Mouse (Mus musculus) CH12F3 (cell line): ENCODE measurements around the gene Slc29a3.
"Not testable (repeated sequence)": the region's sequence is repeated elsewhere in the genome, so short reads cannot be mapped to it uniquely, and the experiment has no call there.

Source experiments
- in situ Hi-C: fragments of 300-500 bp; cut with MboI; formaldehyde crosslinking; loops from 2 replicates; pipeline ENCODE4 v1.14.3; 2020; ENCODE audit warnings: low sequenced_read_pairs

Gene Slc29a3

DNA sequence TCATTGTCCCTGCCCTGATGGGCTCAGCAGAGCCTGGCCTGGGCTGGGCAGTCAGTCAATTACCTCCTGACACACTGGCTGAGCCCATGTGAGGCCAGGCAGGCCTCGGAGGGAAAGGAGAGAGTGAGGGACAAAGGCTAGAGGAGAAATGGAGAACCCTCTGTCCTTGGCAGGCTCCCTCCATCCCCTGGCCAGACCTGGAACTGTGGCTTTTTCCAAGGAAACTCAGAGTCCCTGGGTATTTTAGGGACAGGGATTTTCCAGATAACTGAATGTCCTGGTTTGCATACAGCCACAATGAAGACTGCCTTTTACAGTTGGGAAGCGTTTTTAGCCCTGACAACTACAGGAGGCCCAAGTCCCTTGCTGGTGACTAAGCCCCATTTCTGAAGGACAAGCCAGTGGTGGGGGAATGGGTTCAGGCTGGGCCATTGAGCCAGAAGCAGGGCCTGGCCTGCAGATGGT is 20.2 kb downstream of the Slc29a3 start:
- in situ Hi-C loops, result no loop called here

DNA sequence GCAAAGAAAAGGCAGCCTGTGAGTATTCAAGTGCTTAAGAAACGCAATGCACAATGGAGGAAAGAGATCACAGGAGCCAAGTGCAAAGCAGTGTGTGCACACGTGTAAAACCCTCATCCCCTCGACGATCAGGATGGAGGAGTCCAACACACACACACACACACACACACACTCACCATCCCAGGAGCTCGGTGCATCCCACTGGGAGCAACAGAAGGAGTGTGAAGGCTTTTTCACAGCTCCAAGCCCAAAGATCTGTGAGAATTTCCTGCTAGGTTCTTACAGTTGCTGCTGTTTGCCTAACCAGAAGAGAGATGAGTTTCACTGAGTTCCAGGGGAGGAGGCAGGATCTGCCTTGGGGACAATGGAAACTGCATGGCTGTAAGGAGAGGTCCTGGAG is 20.9 kb downstream of the Slc29a3 start:
- in situ Hi-C loops, result no loop called here

DNA sequence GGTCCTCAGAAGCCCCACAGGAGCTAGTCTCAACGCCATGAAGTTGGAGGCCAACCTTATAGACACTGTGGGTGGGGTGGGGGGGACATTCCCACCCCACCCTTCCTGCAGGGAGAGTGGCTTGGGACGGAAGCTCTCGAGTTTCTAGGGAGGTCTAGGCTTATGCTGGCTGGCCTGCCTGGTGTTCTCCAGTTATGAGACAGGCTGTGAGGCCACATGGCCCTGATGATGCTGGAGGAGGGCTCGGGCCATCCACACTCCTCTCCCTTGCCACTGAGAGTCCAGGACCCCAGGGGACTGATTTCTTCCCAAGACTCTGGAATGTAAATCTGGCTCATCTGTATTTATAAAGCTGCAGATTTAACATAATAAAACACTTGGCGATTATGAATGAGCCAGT is 25.3 kb downstream of the Slc29a3 start:
- in situ Hi-C loops, result no loop called here

GRCm38 (mm10) chr10:60726896-60727295 is 25.7 kb downstream of the Slc29a3 start:
- in situ Hi-C loops, result no loop called here

GRCm38 (mm10) chr10:60724496-60724895 is 28.1 kb downstream of the Slc29a3 start:
- in situ Hi-C loops, result no loop called here

DNA sequence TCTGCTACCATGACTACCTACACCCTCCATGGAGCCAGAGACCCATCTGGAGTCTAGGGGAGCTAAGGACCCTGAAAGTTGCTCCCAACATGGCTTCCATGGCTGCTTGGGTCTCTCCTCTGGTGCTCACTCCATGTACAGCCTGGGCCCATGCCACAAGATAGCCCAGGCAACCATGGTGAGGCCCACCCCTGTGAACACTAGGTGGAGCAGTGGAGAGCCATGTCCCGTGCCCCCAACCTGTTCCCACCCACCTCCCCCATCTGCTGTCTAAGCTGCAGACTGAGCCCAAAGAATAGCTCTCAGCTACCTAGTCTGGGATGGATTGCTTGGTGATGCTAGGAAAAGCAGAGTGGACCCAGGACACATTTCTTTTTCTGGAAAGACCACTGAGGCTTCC is 29.2 kb downstream of the Slc29a3 start:
- in situ Hi-C loops, result no loop called here

GRCm38 (mm10) chr10:60721640-60722039 is 31.0 kb downstream of the Slc29a3 start:
- in situ Hi-C loops, result no loop called here

- in situ Hi-C loops, result no loop called here
Observed at GRCm38 (mm10) chr10:60720461-60720860, 32.1 kb downstream of the Slc29a3 start.

DNA sequence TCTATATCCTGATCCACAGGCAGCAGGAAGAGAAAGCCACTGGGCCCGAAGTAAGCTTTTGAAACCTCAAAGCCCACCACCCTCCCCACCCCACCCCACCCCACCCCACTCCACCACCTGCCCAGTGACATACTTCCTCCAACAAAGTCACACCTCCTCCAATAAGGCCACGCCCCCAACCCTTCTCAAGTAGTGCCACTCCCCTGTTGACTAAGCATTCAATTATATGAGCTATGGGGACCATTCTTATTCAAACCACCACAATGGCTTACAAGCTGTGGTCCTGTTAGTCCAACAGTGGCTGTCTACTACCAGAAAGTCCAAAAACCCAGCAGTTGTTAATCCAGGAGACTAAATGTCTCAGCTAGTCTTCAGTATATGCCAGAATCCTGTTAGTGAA is 34.1 kb downstream of the Slc29a3 start:
- in situ Hi-C loops, result no loop called here

- in situ Hi-C loops, result no loop called here
Observed at GRCm38 (mm10) chr10:60716449-60716848, 36.1 kb downstream of the Slc29a3 start.

- in situ Hi-C loops, result not testable (repeated sequence)
Observed at GRCm38 (mm10) chr10:60712299-60712698, 40.3 kb downstream of the Slc29a3 start.

DNA sequence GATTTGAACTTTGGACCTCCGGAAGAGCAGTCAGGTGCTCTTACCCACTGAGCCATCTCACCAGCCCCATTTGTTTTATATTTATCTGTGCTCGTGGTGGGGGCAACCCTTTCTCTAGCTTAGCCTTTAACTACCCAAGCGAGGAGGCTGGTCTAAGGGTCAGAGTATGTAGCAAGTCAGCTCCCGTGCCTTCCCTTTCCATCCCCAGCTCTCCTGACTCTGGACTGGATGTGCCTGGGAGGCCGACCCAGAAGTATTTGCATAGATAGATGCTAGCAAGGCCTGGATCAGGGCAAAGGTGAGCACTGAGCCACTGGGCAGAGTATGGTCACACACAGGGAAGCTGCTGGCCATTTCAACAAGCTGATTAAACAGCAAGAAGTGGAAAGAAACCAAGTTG is 43.8 kb downstream of the Slc29a3 start:
- in situ Hi-C loops, result no loop called here

DNA sequence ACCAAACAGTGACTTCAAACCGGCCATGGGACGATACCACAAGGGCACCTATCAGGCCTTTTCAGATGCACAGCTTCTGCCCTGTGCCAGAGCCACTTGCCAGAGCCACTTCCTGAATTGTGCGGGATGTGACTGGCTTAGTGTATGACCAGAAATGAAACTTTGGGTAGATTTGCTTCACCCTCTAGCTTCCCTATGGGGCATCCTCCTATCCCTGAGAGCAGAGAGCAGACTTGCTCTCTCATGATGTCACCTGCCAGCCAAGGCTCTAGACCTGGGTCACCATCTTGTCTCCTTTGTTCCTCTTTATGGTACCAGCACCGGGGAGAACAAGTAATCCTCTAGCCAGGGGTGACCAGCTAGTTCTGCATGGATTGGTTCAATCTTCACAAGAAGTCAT is 46.3 kb downstream of the Slc29a3 start:
- in situ Hi-C loops, result no loop called here

DNA sequence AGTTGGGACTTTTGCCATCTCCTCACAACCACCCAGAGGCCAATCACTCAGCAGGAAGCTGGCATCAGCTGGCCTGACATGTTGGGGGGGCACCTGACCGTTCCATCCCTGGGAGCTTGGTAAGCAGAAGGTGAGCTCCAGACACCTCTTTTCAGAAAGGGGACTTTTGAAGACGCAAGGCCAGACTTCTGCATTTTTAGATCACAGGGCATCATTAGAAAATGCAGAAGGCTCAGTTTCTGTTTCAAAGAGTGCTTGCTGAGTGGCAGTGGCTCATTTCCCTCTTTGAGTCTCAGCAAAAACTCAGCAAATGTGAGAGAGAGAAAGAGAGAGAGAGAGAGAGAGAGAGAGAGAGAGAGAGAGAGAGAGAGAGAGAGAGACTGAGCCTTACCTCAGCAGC is 47.5 kb downstream of the Slc29a3 start:
- in situ Hi-C loops, result no loop called here

GRCm38 (mm10) chr10:60697775-60698174 is 54.8 kb downstream of the Slc29a3 start:
- in situ Hi-C loops, result no loop called here

DNA sequence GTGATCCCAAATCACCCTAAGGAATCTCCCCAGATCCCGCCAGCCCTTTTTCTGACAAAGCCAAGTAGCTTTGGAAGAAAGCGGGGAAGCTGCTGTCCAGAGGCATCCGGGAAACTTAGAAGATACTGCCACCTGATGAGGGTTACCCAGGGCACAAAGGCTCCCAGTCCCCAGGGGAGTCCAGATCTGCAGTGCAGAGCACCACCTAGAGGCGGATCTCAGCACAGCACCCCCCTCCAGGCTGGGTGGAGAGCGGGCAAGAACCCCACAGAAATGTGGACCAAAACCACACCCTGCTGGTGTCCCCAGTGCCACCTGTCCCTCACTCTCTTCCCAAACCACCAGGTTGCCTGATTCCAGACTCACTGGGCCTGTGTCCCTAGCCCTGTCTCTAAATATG is 55.6 kb downstream of the Slc29a3 start:
- in situ Hi-C loops, result no loop called here

- in situ Hi-C loops, result no loop called here
Observed at GRCm38 (mm10) chr10:60696390-60696789, 56.2 kb downstream of the Slc29a3 start, which contains the start of gene Cdh23. Cdh23 (minus strand) TSS chr10:60696490.

- in situ Hi-C loops, result no loop called here
Observed at GRCm38 (mm10) chr10:60691671-60692390, 60.8 kb downstream of the Slc29a3 start.

DNA sequence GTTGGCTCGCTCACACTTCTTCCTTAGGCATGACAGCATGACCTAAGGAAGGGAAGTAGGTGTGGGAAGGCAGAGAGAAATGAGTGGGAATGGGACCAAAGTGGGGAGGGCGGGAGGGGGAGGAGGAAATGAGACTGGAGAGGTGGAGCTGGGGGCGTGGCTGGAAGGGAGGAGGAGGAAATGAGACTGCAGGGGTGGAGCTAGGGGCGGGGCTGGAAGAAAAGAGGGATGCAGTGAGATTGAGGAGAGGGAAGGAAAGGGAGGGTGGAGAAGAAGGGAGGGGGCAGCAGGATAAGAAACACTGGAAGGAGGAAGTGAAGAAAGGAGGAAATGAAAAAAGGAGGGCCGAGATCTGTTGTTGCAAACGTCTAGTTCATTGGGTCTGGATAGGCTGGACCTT is 61.6 kb downstream of the Slc29a3 start:
- in situ Hi-C loops, result no loop called here

DNA sequence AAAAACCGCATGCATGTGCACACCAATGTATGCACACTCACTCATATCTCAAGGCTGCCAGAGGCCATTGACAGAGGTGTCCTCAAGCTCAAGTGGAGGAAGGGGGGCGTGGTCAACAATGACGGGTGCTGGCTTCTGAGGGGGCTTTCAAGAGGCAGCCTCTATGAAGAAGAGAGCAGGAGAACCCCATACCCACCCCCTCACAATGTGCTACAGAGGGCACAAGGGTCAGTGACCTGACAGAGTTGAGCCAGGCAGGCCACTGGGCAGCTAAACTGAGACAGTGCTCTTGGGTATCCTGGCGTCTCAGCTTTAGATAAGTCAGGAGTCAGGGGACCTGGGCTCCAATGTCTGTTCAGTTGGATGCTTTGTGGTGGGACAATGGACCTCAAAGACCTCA is 63.2 kb downstream of the Slc29a3 start:
- in situ Hi-C loops, result no loop called here

- in situ Hi-C loops, result no loop called here
Observed at GRCm38 (mm10) chr10:60687011-60687776, 65.4 kb downstream of the Slc29a3 start.

DNA sequence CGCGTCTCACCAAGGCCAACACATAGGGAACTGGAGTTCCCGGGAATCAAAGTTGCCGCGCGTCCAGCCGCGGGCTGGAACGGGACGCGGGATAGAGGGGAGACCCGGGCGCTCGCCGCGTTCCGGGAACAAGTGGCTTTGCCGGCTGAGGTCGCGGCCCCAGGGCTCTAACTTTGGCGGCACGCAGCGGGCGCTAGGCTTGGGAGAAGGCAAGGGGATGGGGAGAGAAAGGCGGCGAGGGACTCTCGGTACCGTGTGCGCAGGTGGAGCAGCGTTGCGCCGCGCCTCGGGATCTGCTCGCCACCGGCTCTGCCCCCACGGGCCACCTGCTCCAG is 66.0 kb downstream of the Slc29a3 start:
- in situ Hi-C loops, result no loop called here
